Mouse (Mus musculus): ENCODE data around the gene Nt5c2. TPM values are rescaled to one million over a fixed set of nuclear protein-coding genes. Genes with fewer than 3 reads are reported as not detected.
"Not testable (repeated sequence)": the region's sequence is repeated elsewhere in the genome, so short reads cannot be mapped to it uniquely, and the experiment has no call there.

Gene Nt5c2
- polyA plus RNA-seq, 1 experiment from 2014 or later: 68.4 TPM

DNA sequence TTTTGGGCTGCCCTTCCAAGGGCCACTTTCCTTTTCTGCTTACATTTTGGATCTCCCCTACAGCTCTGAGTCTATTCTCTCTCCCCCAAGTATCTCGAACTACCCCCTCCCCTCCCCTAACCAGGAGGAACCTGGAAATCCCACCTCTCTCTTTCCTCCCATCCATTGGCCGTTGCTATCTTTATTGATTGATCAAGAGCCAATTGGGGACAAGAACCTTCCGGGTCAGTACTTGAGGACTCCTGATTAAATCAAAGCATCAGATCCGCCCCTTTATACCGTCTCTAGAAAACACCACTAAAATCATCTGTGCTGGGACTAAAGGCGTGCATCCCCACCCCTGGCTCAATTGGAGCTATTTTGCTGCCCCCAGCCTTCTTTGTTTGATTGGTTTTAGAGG lies 33.5 kb downstream of the Nt5c2 start:
- no peak for TF ChIP-seq CTCF (IDR thresholded peaks at IDR 0.05; ENCODE audit: low read depth)
- Histone ChIP-seq H3K27me3 (ENCODE audit: insufficient read depth, low read length) (no peaks in the 10 kb centered on the region), H3K27ac (no peak overlapping the region), H3K36me3 (ENCODE audit: insufficient read depth, low read length) (no peaks in the 10 kb centered on the region), H3K9ac (ENCODE audit: low read depth, low read length) (no peak overlapping the region), H3K4me3 (replicated peaks; ENCODE audit: low read depth, low read length) (no peak overlapping the region), H3K4me1 (replicated peaks; ENCODE audit: insufficient read depth, low read length) (no peaks in the 10 kb centered on the region), H3K9me3 (replicated peaks; ENCODE audit: low read length) (no peaks in the 10 kb centered on the region), H3K4me2 (ENCODE audit: low read length) (no peak overlapping the region)
- 52% methylated on average over 6 of the region's 6 CpGs for WGBS
- DNase-seq (ENCODE audit: low spot score): no peak
- no peak for ATAC-seq (replicated peaks; ENCODE audit: low FRiP score, low read depth)

DNA sequence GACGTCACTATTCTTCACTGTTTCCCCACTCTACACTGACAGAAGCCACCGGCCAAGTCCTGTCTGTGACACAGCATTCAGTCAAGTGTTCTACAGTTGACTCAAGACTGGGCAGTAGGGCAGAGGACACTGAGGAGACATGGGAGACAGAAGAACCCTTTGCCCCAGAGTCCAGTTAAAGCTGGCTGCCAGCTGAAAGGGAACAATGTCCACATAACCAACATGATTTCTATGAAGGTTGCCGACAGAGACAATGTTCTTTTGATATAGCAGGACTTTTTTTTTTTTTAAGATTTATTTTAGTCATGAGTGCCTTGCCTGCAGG lies 35.2 kb downstream of the Nt5c2 start:
- peak; percentile 79 for ATAC-seq (replicated peaks; ENCODE audit: low FRiP score, low read depth)
- H3K27ac ChIP-seq: peak overlapping the region; percentile 66; the same call in 1 of the 2 replicates
- H3K4me2 ChIP-seq (ENCODE audit: low read length): no peak overlapping the region
- 63% methylated on average over 3 of the region's 3 CpGs for WGBS
- no peaks in the 10 kb centered on the region for H3K4me1 ChIP-seq (replicated peaks; ENCODE audit: insufficient read depth, low read length)
- no peaks in the 10 kb centered on the region for H3K9me3 ChIP-seq (replicated peaks; ENCODE audit: low read length)
- H3K4me3 ChIP-seq (replicated peaks; ENCODE audit: low read depth, low read length): no peak overlapping the region
- DNase-seq (ENCODE audit: low spot score): no peak
- H3K9ac ChIP-seq (ENCODE audit: low read depth, low read length): no peak overlapping the region
- no peaks in the 10 kb centered on the region for H3K27me3 ChIP-seq (ENCODE audit: insufficient read depth, low read length)
- TF ChIP-seq CTCF (IDR thresholded peaks at IDR 0.05; ENCODE audit: low read depth): no peak
- no peaks in the 10 kb centered on the region for H3K36me3 ChIP-seq (ENCODE audit: insufficient read depth, low read length)

DNA sequence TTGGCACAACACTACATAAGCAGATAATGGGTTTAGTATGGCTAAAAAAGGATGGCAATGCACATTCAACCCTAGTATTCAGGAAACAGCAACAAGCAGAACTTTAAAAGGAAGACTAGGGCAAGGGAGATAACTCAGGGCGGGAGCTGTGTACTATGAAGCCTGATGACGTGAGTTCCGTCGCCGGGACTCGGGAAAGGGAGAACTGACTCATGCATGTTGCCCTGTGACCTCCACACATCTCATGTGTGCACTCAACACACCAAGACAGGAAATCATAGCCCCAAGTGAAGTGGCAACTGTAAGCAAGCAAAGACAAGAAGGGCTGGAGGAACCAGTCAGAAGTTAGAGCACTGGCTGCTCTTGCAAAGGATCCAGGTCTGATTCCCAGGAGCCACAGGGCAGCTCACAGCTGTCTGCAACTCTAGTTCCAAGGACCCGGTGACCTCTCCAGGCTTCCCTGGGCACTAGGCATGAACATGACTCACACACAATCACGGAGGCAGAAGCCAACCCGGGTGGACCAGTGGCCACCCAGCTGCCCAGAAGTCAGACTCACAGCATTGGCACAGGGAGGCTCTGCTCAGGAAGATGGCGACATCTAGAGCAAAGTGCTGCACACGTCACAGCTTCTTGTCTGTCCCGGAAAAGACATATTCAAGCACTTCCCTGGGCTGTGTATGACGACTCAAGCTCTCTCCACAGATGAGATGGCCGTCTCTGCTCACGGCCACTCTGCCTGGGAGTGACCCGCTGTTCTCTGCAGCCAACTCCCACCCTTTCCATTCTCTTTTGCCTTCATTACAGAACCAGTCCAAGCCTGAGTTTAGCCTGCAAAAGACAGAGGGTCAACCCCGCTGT lies 35.8 kb downstream of the Nt5c2 start:
- H3K27ac ChIP-seq: peak overlapping the region; percentile 66; the same call in 1 of the 2 replicates
- no peaks in the 10 kb centered on the region for H3K36me3 ChIP-seq (ENCODE audit: insufficient read depth, low read length)
- no peak overlapping the region for H3K4me3 ChIP-seq (replicated peaks; ENCODE audit: low read depth, low read length)
- peak; percentile 52 for ATAC-seq (replicated peaks; ENCODE audit: low FRiP score, low read depth)
- H3K4me1 ChIP-seq (replicated peaks; ENCODE audit: insufficient read depth, low read length): no peaks in the 10 kb centered on the region
- H3K9ac ChIP-seq (ENCODE audit: low read depth, low read length): no peak overlapping the region
- H3K9me3 ChIP-seq (replicated peaks; ENCODE audit: low read length): no peaks in the 10 kb centered on the region
- no peak for TF ChIP-seq CTCF (IDR thresholded peaks at IDR 0.05; ENCODE audit: low read depth)
- no peaks in the 10 kb centered on the region for H3K27me3 ChIP-seq (ENCODE audit: insufficient read depth, low read length)
- no peak for DNase-seq (ENCODE audit: low spot score)
- WGBS: 72% methylated on average over 17 of the region's 17 CpGs
- H3K4me2 ChIP-seq (ENCODE audit: low read length): no peak overlapping the region

DNA sequence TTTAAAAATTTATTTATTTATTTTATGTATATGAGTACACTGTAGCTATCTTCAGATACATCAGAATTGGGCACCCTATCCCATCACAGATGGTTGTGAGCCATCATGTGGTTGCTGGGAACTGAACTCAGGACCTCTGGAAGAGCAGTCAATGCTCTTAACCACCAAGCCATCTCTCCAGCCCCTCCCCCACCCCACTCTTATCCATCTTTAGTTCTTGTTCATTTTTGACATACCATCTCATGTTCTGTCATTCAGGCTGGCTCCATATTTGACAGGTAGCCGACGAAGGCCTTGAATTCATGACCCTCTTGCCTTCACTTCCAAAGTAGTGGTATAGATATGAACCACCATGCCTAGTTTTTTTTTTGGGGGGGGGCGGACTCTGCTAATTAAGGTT lies 36.9 kb downstream of the Nt5c2 start:
- WGBS: 94% methylated on average over 3 of the region's 3 CpGs
- not testable (repeated sequence) for H3K27me3 ChIP-seq (ENCODE audit: insufficient read depth, low read length); H3K27ac ChIP-seq; H3K9me3 ChIP-seq (replicated peaks; ENCODE audit: low read length); H3K4me2 ChIP-seq (ENCODE audit: low read length); H3K4me3 ChIP-seq (replicated peaks; ENCODE audit: low read depth, low read length); DNase-seq (ENCODE audit: low spot score); H3K9ac ChIP-seq (ENCODE audit: low read depth, low read length); H3K36me3 ChIP-seq (ENCODE audit: insufficient read depth, low read length); ATAC-seq (replicated peaks; ENCODE audit: low FRiP score, low read depth); H3K4me1 ChIP-seq (replicated peaks; ENCODE audit: insufficient read depth, low read length)

DNA sequence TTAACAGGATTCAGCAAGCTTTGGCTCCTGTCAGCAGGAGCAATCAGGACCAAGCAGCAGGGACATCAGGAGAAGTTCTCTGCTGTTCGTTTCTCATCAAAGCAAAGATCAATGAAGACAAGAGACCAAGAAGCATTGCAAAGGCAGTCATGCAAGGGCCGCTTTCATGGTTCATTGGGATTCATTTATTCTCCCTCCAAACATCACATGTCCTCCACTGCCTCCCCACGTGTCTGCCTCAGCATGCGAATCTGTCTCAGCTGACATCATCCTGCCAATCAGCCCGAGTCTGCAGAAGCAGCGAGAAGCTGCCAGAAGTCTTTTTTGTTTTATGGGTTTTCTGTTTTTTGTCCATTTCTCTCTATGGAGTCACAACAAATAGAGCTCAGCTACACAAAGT lies 37.5 kb downstream of the Nt5c2 start:
- Histone ChIP-seq H3K36me3 (ENCODE audit: insufficient read depth, low read length) (no peaks in the 10 kb centered on the region), H3K27me3 (ENCODE audit: insufficient read depth, low read length) (no peaks in the 10 kb centered on the region), H3K9ac (ENCODE audit: low read depth, low read length) (no peak overlapping the region), H3K4me1 (replicated peaks; ENCODE audit: insufficient read depth, low read length) (no peaks in the 10 kb centered on the region), H3K4me2 (ENCODE audit: low read length) (no peak overlapping the region), H3K4me3 (replicated peaks; ENCODE audit: low read depth, low read length) (no peak overlapping the region), H3K27ac (peak overlapping the region; percentile 1; the same call in 1 of the 2 replicates), H3K9me3 (replicated peaks; ENCODE audit: low read length) (no peaks in the 10 kb centered on the region)
- peak; percentile 71 for DNase-seq (ENCODE audit: low spot score)
- WGBS: 35% methylated on average over 6 of the region's 6 CpGs
- TF ChIP-seq CTCF (IDR thresholded peaks at IDR 0.05; ENCODE audit: low read depth): no peak
- peak; percentile 63 for ATAC-seq (replicated peaks; ENCODE audit: low FRiP score, low read depth)

DNA sequence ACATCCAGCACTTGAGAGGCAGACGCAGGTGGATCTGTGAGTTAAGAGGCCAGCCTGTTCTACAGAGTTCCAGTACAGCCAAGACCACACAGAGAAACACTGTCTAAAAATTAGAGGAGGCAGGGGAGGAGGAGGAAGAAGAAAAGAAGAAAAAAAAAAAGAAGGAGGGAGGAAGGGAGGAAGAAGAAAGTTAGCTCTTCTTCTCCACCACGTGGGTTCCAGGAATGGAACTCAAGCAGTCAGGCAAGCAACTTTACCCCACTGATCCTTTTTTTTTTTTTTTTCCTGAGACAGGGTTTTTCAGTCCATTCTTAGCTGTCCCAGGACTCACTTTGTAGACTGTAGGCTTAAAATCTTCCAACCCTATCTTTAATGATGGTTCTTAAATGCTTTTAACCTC lies 38.2 kb downstream of the Nt5c2 start:
- no peak for TF ChIP-seq CTCF (IDR thresholded peaks at IDR 0.05; ENCODE audit: low read depth)
- Histone ChIP-seq H3K4me2 (ENCODE audit: low read length) (no peak overlapping the region), H3K4me1 (replicated peaks; ENCODE audit: insufficient read depth, low read length) (no peaks in the 10 kb centered on the region; the same call in 1 of the 2 replicates), H3K27me3 (ENCODE audit: insufficient read depth, low read length) (no peaks in the 10 kb centered on the region), H3K4me3 (replicated peaks; ENCODE audit: low read depth, low read length) (no peak overlapping the region), H3K27ac (peak overlapping the region; percentile 1; the same call in 1 of the 2 replicates), H3K9me3 (replicated peaks; ENCODE audit: low read length) (no peaks in the 10 kb centered on the region), H3K9ac (ENCODE audit: low read depth, low read length) (no peak overlapping the region), H3K36me3 (ENCODE audit: insufficient read depth, low read length) (no peaks in the 10 kb centered on the region)
- DNase-seq (ENCODE audit: low spot score): no peak
- no peak for ATAC-seq (replicated peaks; ENCODE audit: low FRiP score, low read depth)
- 42% methylated on average over 2 of the region's 2 CpGs for WGBS

Measured in kidney, postnatal 0 days (tissue).